Mouse (Mus musculus) liver, adult 2 months (tissue): Measurements from ENCODE around the gene Macc1.

Source experiments
- CTCF ChIP-seq: fragments of 200-500 bp; IDR thresholded peaks from 2 replicates; pipeline ENCODE4 v1.5.1; 2011; ENCODE audit warnings: low read depth, low read length, control low read depth
- POLR2A ChIP-seq: fragments of 200-500 bp; IDR thresholded peaks from 2 replicates; pipeline ENCODE4 v1.6.1; 2011; ENCODE audit warnings: low read length, control low read depth; ENCODE audit not compliant: insufficient read depth; ENCODE audit errors: extremely low read depth

GRCm38 (mm10) chr12:119313970-119314369, at the start of gene Macc1:
- TF ChIP-seq CTCF (no peak), POLR2A (no peak)
